24 mouse cellular contexts compared by ENCODE assay signal in the genomic region with DNA sequence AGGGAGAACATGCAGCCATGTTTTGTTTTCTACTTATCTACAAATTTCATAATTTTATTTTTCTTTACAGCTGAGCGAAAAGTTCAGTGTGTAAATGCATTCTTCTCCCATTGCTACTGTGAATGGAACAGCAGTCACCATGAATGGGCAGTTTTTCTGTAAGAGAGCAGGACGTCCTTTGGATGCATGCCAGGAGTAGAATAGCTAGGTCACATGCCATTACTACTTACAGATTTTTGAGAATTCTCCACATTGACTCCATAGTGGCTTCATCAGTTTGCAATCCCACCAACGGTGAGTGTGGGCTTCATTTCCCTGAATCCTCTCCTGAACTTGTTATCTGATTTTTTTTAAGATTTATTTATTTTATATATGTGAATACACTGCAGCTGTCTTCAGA. TPM values are rescaled to one million over a fixed set of nuclear protein-coding genes. Genes with fewer than 3 reads are reported as not detected.
"Had no signal": no experiment of that assay in that cellular context is flagged by ENCODE, and none has a peak within 500 bp of the region (broad histone marks: within the 10 kb centered on the region; RNA-seq: fewer than 3 reads in every experiment).

No protein-coding gene starts in this region.

- H3K27me3 ChIP-seq: lung, embryonic 15.5 days; midbrain, embryonic 12.5 days; neural tube, embryonic 13.5 days; neural tube, embryonic 15.5 days; stomach, embryonic 15.5 days had no signal

- H3K4me2 ChIP-seq: lung, embryonic 15.5 days; midbrain, embryonic 12.5 days; neural tube, embryonic 13.5 days; neural tube, embryonic 15.5 days; stomach, embryonic 15.5 days had no signal

- H3K36me3 ChIP-seq: lung, embryonic 15.5 days; midbrain, embryonic 10.5 days; midbrain, embryonic 12.5 days; neural tube, embryonic 13.5 days; neural tube, embryonic 15.5 days; stomach, embryonic 15.5 days had no signal

- H3K4me3 ChIP-seq: lung, embryonic 15.5 days; midbrain, embryonic 10.5 days; midbrain, embryonic 12.5 days; myocyte; neural tube, embryonic 13.5 days; neural tube, embryonic 15.5 days; stomach, embryonic 15.5 days had no signal

- H3K9ac ChIP-seq: liver, embryonic 14.5 days; lung, embryonic 15.5 days; midbrain, embryonic 12.5 days; neural tube, embryonic 13.5 days; neural tube, embryonic 15.5 days; stomach, embryonic 15.5 days had no signal

- H3K27ac ChIP-seq: liver, embryonic 14.5 days; lung, embryonic 15.5 days; midbrain, embryonic 10.5 days; midbrain, embryonic 12.5 days; neural tube, embryonic 13.5 days; neural tube, embryonic 15.5 days; stomach, embryonic 15.5 days; stomach, postnatal 0 days had no signal

- H3K4me1 ChIP-seq: lung, embryonic 15.5 days; midbrain, embryonic 10.5 days; midbrain, embryonic 12.5 days; neural tube, embryonic 13.5 days; neural tube, embryonic 15.5 days; stomach, embryonic 15.5 days had no signal

- H3K9me3 ChIP-seq: lung, embryonic 15.5 days; midbrain, embryonic 10.5 days; neural tube, embryonic 15.5 days; stomach, embryonic 15.5 days had no signal

- DNase-seq: lung, adult 18-20 months; lung, postnatal 10 days; lung, postnatal 4 days; midbrain, embryonic 14.5 days; retina, postnatal 1 day; right cerebral cortex, adult 18-20 months; right cerebral cortex, postnatal 25 days; right cerebral cortex, postnatal 4 days; spleen, adult 18-20 months had no signal

- ATAC-seq: midbrain, embryonic 16.5 days had no signal

RNA-seq across cellular contexts. Expression of a gene that starts 54.5 kb away (rescaled TPM):
- polyA plus RNA-seq: liver, embryonic 14.5 days; liver, embryonic 16.5 days; lung, embryonic 15.5 days; midbrain, embryonic 10.5 days; midbrain, embryonic 12.5 days; midbrain, embryonic 14.5 days; midbrain, embryonic 16.5 days; myocyte; neural tube, embryonic 11.5 days; neural tube, embryonic 13.5 days; neural tube, embryonic 15.5 days; small intestine, adult 2 months; stomach, embryonic 15.5 days; stomach, postnatal 0 days; thymus, adult 2 months; urinary bladder, adult 2 months had no signal
